Mouse (Mus musculus) intestine, embryonic 15.5 days (tissue): Measurements from ENCODE around the gene Rgl3. TPM values are rescaled to one million over a fixed set of nuclear protein-coding genes. Genes with fewer than 3 reads are reported as not detected.

Source experiments
- ATAC-seq: fragments of 200-750 bp; cut with Nextera tagmentation; 2 replicates; pipeline ENCODE4 v1.8.0; 2017; ENCODE audit warnings: moderate TSS enrichment, moderate library complexity
- H3K27ac ChIP-seq: fragments of 300-500 bp; sonication (generic); 2 replicates; pipeline ENCODE4 v1.5.1; 2015; ENCODE audit warnings: mild to moderate bottlenecking, inconsistent platforms
- H3K27me3 ChIP-seq: fragments of 300-500 bp; sonication (generic); replicated peaks from 2 replicates; pipeline ENCODE4 v1.6.1; 2015; ENCODE audit warnings: inconsistent platforms
- H3K36me3 ChIP-seq: fragments of 300-500 bp; sonication (generic); 2 replicates; pipeline ENCODE4 v1.6.1; 2015; ENCODE audit warnings: inconsistent platforms
- H3K4me1 ChIP-seq: fragments of 300-500 bp; sonication (generic); replicated peaks from 2 replicates; pipeline ENCODE4 v1.6.1; 2015; ENCODE audit warnings: inconsistent platforms
- H3K4me2 ChIP-seq: fragments of 300-500 bp; sonication (generic); replicated peaks from 2 replicates; pipeline ENCODE4 v1.6.1; 2015; ENCODE audit warnings: mild to moderate bottlenecking, inconsistent platforms
- H3K4me3 ChIP-seq: fragments of 300-500 bp; sonication (generic); replicated peaks from 2 replicates; pipeline ENCODE4 v1.5.1; 2015; ENCODE audit warnings: inconsistent platforms
- H3K9ac ChIP-seq: fragments of 300-500 bp; sonication (generic); 2 replicates; pipeline ENCODE4 v1.6.1; 2015; ENCODE audit warnings: inconsistent platforms
- H3K9me3 ChIP-seq: fragments of 300-500 bp; sonication (generic); 2 replicates; pipeline ENCODE4 v1.6.1; 2016; ENCODE audit warnings: inconsistent platforms
- WGBS: fragments of 180-500 bp; shearing (Covaris S2); methylation state at CpG from one replicate; pipeline ENCODE4 v1.1.7; 2015; 5-methylcytosine and 5-hydroxymethylcytosine counted together
- polyA plus RNA-seq: library from polyadenylated mRNA; unstranded; fragments of >200 nt; fragmentation: Nextera tagmentation; extraction: Ambion mirVana; gene quantifications from 2 replicates; pipeline ENCODE4 v1.2.1, GENCODE M21; 2015

The Rgl3 gene
- polyA plus RNA-seq, 1 experiment from 2014 or later: 1.7 TPM

- Histone ChIP-seq H3K9me3 (no peaks in the 10 kb centered on the region), H3K4me2 (peak overlapping the region; percentile 73; the same call in 1 of the 2 replicates), H3K4me3 (no peak overlapping the region), H3K4me1 (0 out of 2 replicates have a peak, but pooled peaks cover 6% of the 10 kb centered on the region), H3K36me3 (no peaks in the 10 kb centered on the region), H3K27ac (no peak overlapping the region), H3K27me3 (no peaks in the 10 kb centered on the region), H3K9ac (no peak overlapping the region)
- 78% methylated on average over 4 of the region's 4 CpGs for WGBS
- no peak for ATAC-seq
Observed at GRCm38 (mm10) chr9:21937711-21938175, 51.5 kb downstream of the Rgl3 start.

DNA sequence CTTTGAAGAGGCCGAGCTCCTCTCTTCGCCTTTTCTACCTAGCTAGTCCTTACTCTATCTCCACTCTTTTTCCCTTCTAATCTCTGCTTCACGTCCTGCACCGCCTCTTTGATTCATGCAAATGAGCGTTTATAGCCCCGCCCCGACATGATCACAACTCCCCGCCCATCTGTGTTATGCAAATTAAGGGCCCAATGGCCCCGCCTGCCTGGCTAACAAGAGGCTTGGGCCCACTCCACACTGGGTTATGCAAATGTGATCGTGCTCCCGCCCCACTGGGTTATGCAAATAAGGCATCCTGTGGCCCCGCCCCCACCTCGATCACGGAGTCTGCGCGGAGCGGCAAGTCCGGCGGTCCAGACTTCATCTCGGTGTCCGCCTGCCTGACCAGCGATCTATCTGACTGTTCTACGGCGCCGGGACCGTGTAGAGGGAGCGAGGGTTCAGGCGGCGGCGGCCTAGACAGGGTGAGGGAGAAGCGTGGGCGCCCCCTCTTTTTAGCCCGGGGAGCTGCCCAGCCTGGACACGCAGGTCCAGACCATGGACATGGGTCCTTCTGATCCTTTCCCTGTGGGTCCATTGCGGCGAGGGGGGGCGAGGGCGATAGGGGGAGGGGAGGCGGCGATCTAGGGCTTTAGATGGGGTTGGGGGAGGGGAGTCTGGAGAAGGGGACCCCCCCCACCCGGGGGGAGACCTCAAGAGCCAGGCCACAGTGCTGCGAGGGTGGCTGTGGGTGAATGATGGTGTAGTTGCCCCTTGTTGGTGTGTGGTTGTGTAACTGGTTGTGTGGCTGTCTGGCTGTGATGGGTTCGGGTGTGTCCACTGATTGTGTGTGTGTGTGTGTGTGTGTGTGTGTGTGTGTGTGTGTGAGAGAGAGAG is 52.3 kb downstream of the Rgl3 start, which contains the start of gene Plppr2:
Gene Plppr2 (plus strand): TSS at position 342 of the 879 bp plus-strand sequence.
- H3K4me1 ChIP-seq: 0 out of 2 replicates have a peak, but pooled peaks cover 6% of the 10 kb centered on the region
- H3K4me2 ChIP-seq: peak within 1 kb of the TSS; percentile 73
- ATAC-seq: peak; percentile 99
- 2% methylated on average over 42 of the region's 43 CpGs for WGBS
- H3K36me3 ChIP-seq: no peaks in the 10 kb centered on the region
- H3K4me3 ChIP-seq: peak within 1 kb of the TSS; percentile 60
- no peaks in the 10 kb centered on the region for H3K27me3 ChIP-seq
- no peaks in the 10 kb centered on the region for H3K9me3 ChIP-seq
- H3K9ac ChIP-seq: peak within 1 kb of the TSS; percentile 46
- 0 out of 2 replicates have a peak within 1 kb of the TSS, but pooled peaks have one; percentile 14 for H3K27ac ChIP-seq

- no peak overlapping the region for H3K4me2 ChIP-seq
- H3K27me3 ChIP-seq: no peaks in the 10 kb centered on the region
- no peaks in the 10 kb centered on the region for H3K36me3 ChIP-seq
- WGBS: 85% methylated on average over 7 of the region's 7 CpGs
- no peak overlapping the region for H3K4me3 ChIP-seq
- 0 out of 2 replicates have a peak, but pooled peaks cover 6% of the 10 kb centered on the region for H3K4me1 ChIP-seq
- no peaks in the 10 kb centered on the region for H3K9me3 ChIP-seq
- no peak for ATAC-seq
- H3K27ac ChIP-seq: no peak overlapping the region
- H3K9ac ChIP-seq: no peak overlapping the region
Observed at GRCm38 (mm10) chr9:21935466-21936131, 53.6 kb downstream of the Rgl3 start.

DNA sequence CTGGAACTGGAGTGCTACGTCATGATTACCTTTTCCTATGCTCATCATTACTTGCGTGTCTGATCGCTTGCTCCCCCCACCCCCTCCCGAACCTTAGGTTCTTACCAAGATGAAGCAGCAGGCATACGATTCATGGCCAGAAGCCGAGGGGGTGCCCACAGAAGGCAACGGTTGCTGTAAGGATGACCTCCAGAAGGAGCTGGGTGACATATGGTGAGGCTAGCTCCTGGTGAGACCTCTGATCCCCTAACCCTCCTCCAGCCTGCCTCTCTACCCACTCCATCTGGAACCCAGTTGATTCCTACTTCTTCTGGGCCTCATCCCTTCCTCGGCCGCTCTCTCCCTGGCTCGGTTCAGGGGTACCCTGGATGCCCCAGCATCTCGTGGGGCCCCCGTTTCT is 55.2 kb downstream of the Rgl3 start:
- H3K4me1 ChIP-seq: 0 out of 2 replicates have a peak, but pooled peaks cover 6% of the 10 kb centered on the region
- H3K9ac ChIP-seq: no peak overlapping the region
- no peak overlapping the region for H3K27ac ChIP-seq
- 88% methylated on average over 12 of the region's 12 CpGs for WGBS
- no peaks in the 10 kb centered on the region for H3K36me3 ChIP-seq
- no peak overlapping the region for H3K4me2 ChIP-seq
- no peak overlapping the region for H3K4me3 ChIP-seq
- H3K27me3 ChIP-seq: no peaks in the 10 kb centered on the region
- ATAC-seq: no peak
- H3K9me3 ChIP-seq: no peaks in the 10 kb centered on the region

DNA sequence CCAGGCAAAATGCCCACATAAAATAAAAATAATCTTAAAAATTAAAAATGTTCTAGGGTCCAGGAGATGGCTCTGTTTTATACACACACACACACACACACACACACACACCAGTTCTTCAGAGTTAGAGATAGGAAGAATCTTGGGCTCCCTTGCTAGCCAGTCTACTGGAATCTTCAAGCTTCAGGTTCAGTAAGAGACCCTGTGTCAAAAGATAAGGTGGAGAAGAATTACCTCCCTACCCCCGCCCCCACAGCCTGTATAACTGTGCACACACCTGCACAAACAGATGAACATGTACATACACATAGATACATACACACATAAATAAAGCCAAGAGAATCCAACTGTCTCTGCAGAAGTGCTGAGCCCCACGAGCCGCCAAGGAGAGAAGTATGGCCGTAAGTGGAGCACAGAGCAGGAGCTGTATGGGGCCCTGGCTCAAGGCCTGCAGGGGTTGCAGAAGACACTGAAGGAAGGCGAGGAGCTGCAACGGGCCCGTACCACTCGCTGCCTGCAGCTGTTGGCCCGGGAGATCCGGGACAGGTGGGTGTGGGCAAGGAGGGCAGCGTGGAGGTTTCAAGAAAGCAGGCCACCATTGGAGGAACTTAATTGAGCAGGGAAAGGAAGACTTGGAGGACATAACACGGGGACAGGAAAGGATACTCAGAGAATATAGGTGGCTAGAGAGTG is 56.7 kb downstream of the Rgl3 start:
- Histone ChIP-seq H3K27ac (no peak overlapping the region), H3K4me3 (no peak overlapping the region), H3K9me3 (no peaks in the 10 kb centered on the region), H3K36me3 (no peaks in the 10 kb centered on the region), H3K4me2 (no peak overlapping the region), H3K4me1 (0 out of 2 replicates have a peak, but pooled peaks cover 6% of the 10 kb centered on the region), H3K27me3 (no peaks in the 10 kb centered on the region), H3K9ac (no peak overlapping the region)
- ATAC-seq: no peak
- WGBS: 62% methylated on average over 12 of the region's 12 CpGs

DNA sequence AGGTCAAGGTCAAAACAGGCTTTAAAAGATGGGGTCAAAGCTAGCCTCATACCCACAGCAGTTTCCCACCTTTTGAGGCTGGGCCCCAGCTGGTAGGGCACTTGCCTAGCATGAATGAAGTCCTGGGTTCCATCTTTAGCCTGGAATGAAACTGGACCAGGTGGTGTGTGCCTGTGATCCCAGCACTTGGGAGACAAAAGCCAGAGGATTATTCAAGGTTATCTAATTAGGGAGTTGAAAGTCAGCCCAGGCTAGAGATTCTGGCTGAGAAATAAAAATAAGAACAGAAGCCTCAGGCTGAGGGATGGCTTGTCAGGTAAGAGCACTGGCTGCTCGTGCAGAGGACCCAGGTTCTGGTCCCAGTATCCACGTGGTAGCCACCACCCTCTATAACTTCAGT is 57.2 kb downstream of the Rgl3 start:
- H3K4me3 ChIP-seq: no peak overlapping the region
- H3K9ac ChIP-seq: no peak overlapping the region
- H3K36me3 ChIP-seq: no peaks in the 10 kb centered on the region
- no peaks in the 10 kb centered on the region for H3K9me3 ChIP-seq
- 0 out of 2 replicates have a peak, but pooled peaks cover 3% of the 10 kb centered on the region for H3K4me1 ChIP-seq
- no peaks in the 10 kb centered on the region for H3K27me3 ChIP-seq
- no peak overlapping the region for H3K4me2 ChIP-seq
- no peak for ATAC-seq
- WGBS: 72% methylated on average over 2 of the region's 2 CpGs
- H3K27ac ChIP-seq: no peak overlapping the region

DNA sequence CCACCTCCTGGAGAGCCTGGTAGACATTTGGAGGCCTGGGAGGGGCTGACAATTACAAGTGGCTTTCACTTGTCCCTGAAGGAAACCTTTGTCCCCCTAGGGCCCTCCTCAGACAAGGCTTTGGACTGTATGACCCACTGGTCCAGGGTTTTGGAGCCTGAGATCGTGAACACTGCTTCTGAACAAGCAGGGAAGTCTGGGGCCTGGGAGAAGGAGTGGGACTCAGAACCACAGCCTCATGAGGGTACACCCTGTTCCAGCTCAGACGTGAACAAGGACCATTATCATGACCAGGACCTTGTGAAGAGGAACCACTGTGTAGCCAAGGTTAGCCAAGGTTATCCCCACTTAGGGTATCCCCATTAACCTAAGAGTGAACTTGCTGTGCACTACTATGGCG is 60.0 kb downstream of the Rgl3 start:
- Histone ChIP-seq H3K4me1 (peaks cover 8% of the 10 kb centered on the region; the same call in 1 of the 2 replicates), H3K27ac (no peak overlapping the region), H3K4me2 (no peak overlapping the region), H3K9me3 (no peaks in the 10 kb centered on the region), H3K27me3 (no peaks in the 10 kb centered on the region), H3K9ac (no peak overlapping the region), H3K4me3 (no peak overlapping the region), H3K36me3 (no peaks in the 10 kb centered on the region)
- no peak for ATAC-seq
- 81% methylated on average over 3 of the region's 3 CpGs for WGBS

DNA sequence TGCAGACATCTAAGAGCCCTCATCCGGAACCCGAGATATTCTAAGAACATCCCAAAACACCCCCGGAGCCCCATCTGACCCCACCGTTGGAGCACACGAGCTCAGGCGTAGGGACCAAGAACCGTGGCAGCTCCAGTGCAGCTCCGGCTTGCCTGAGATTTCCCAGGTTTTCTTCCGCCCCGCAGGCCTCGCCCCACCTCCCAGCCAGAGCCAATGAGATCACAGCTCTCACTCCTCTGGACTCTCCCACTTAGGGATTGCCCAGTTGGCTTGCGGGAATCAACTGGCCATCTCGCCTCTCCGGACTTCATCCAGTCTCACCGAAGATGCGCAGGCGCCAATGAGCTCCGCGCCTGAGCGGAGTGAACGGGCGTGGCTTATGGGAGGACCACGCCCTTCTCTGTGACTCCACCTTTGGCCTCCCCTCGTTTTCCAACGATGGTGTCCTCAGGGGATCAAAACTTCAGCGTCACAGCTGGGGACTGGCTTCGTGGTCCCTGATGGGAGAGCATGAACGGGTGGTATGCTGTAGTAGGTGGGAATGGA is 62.0 kb downstream of the Rgl3 start, which contains the start of the genes Ccdc159 and Tmem205:
Gene Ccdc159 (plus strand): TSS at position 264 of the 546 bp plus-strand sequence.
Gene Tmem205 (minus strand): TSS at position 349 of the 546 bp plus-strand sequence.
- peak; percentile 98 for ATAC-seq
- Histone ChIP-seq H3K9ac (peak within 1 kb of the TSS; percentile 55), H3K4me3 (peak within 1 kb of the TSS; percentile 51), H3K27me3 (no peaks in the 10 kb centered on the region), H3K36me3 (no peaks in the 10 kb centered on the region), H3K9me3 (no peaks in the 10 kb centered on the region), H3K4me2 (peak within 1 kb of the TSS; percentile 72), H3K4me1 (peaks cover 13% of the 10 kb centered on the region; the same call in 1 of the 2 replicates), H3K27ac (peak within 1 kb of the TSS; percentile 70)
- under 1% methylated on average over 28 of the region's 28 CpGs for WGBS

GRCm38 (mm10) chr9:21926784-21927183 is 62.5 kb downstream of the Rgl3 start:
- 0 out of 2 replicates have a peak, but pooled peaks have one; percentile 14 for ATAC-seq
- WGBS: under 1% methylated on average over 6 of the region's 6 CpGs
- H3K9ac ChIP-seq: peak overlapping the region; percentile 55

DNA sequence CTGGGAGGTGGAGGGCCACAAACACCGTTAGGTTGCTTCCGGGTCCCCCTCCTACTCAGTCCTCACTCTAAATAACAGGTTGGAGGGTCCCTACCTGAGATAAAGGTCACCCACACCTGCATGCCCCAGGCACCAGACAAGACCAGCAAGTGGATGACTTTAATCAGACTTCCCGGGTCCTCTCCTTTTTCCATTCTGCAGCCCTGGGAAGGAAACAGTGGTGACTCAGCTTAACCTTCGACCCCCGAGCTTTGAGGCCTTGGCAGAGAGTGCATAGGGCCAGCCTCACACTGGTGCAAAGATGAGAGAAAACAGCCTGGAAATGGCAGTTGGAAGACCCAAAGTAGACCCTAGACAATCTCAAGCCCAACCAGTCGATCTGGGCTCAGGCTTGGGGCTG is 63.1 kb downstream of the Rgl3 start:
- Histone ChIP-seq H3K4me1 (peaks cover 13% of the 10 kb centered on the region; the same call in 1 of the 2 replicates), H3K9ac (0 out of 2 replicates have a peak overlapping the region, but pooled peaks have one; percentile 55), H3K27me3 (no peaks in the 10 kb centered on the region), H3K4me2 (peak overlapping the region; percentile 72), H3K9me3 (no peaks in the 10 kb centered on the region), H3K4me3 (peak overlapping the region; percentile 51), H3K27ac (no peak overlapping the region), H3K36me3 (no peaks in the 10 kb centered on the region)
- whole genome bisulfite sequencing: 72% methylated on average over 6 of the region's 6 CpGs
- ATAC-seq: no peak

More at GRCm38 (mm10) chr9:21926784-21927183, 62.5 kb downstream of the Rgl3 start:
- H3K9me3 ChIP-seq: no peaks in the 10 kb centered on the region
- peak overlapping the region; percentile 51 for H3K4me3 ChIP-seq
- peaks cover 13% of the 10 kb centered on the region; the same call in 1 of the 2 replicates for H3K4me1 ChIP-seq
- no peaks in the 10 kb centered on the region for H3K27me3 ChIP-seq
- H3K27ac ChIP-seq: peak overlapping the region; percentile 70
- H3K36me3 ChIP-seq: no peaks in the 10 kb centered on the region
- H3K4me2 ChIP-seq: peak overlapping the region; percentile 72

DNA sequence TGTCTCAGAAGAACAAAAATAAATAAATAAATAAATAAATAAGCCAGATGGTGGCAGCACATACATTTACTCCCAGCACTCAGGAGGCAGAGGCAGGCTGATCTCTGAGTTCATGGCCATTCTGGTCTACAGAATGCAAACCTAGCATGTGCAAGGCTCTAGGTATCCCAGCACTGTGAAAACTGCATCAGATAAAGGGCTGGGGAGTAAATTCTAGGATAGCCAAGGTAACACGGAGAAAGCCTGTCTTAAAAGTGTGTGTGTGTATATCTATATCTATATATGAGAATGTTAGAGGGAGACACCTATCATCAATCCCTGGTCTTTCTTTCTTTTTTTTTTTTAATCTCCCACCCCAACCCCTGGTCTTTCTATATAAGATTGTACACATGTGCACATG is 63.7 kb downstream of the Rgl3 start:
- H3K36me3 ChIP-seq: no peaks in the 10 kb centered on the region
- peaks cover 13% of the 10 kb centered on the region; the same call in 1 of the 2 replicates for H3K4me1 ChIP-seq
- 100% methylated on average over 1 of the region's 1 CpGs for WGBS
- H3K9ac ChIP-seq: no peak overlapping the region
- no peaks in the 10 kb centered on the region for H3K9me3 ChIP-seq
- no peak for ATAC-seq
- 0 out of 2 replicates have a peak overlapping the region, but pooled peaks have one; percentile 72 for H3K4me2 ChIP-seq
- H3K27ac ChIP-seq: no peak overlapping the region
- no peaks in the 10 kb centered on the region for H3K27me3 ChIP-seq
- no peak overlapping the region for H3K4me3 ChIP-seq
